Mouse (Mus musculus): ENCODE results near the gene Olfr680-ps1. TPM values are rescaled to one million over a fixed set of nuclear protein-coding genes. Genes with fewer than 3 reads are reported as not detected.

The Olfr680-ps1 gene
- not detected in 4 replicates for total RNA-seq (2023)

DNA sequence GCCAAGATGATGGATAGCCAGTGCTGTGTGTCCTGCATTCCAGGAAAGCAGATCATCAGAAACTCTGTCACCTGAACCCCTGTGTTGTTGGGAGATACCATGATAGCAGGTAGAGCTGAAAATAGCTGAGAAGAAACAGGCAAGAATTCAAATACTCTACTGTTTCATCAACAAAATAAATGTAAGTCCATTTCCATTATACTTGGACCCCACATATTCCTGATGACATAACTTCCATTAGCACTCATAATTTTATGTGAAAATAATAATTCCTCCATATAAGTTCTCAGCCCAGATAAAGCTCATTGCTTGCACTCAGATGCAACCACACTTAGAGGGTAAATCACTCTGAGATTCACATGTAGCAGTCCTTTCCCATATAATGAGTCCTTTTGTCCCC is at the start of gene Olfr680-ps1:
Gene Olfr680-ps1 (minus strand): TSS at position 101 of the 400 bp plus-strand sequence.

GRCm38 (mm10) chr7:105116536-105116935 is 23.9 kb upstream of the Olfr680-ps1 start, which contains the start of gene Olfr681:
Olfr681 (plus strand) TSS chr7:105116836.

DNA sequence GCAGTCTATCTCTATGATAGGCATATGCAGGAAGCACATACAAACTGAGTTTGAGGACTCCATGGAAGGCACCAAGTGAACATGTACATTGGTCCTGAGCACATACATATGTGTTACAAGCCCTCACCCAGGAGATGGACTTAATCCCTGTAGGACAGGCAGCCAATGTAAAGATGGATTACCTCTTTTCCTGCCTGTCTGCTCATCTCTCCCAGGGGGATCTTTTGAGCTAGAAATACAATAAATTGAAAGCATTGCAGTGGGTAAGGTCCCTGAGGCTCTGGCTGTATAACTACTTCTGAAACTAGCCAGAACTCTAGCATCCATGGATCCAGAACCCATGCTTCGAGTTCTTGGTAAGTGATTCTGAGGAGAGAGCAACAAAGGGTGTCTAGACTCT is 11.7 kb downstream of the Olfr680-ps1 start, which contains the start of gene Olfr679:
Gene Olfr679 (plus strand): TSS at position 301 of the 400 bp plus-strand sequence.

GRCm38 (mm10) chr7:105064175-105064574 is 28.4 kb downstream of the Olfr680-ps1 start, which contains the start of gene Olfr678:
Olfr678 (plus strand) TSS chr7:105064475.

Other genes with a start within 250 kb of the Olfr680-ps1 start
- gene Usp17la, start 235.8 kb downstream of the Olfr680-ps1 start, total RNA-seq (2023): not detected in 4 replicates
- not detected in 4 replicates for gene Olfr665, start 214.8 kb downstream of the Olfr680-ps1 start, total RNA-seq (2023)
- gene Olfr666, start 196.9 kb downstream of the Olfr680-ps1 start, total RNA-seq (2023): not detected in 4 replicates
- gene Olfr667, start 171.3 kb downstream of the Olfr680-ps1 start, total RNA-seq (2023): not detected in 4 replicates
- gene Olfr668, start 164.8 kb downstream of the Olfr680-ps1 start, total RNA-seq (2023): not detected in 4 replicates
- gene Olfr669, start 158.6 kb downstream of the Olfr680-ps1 start, total RNA-seq (2023): not detected in 4 replicates
- gene Olfr670, start 130.2 kb downstream of the Olfr680-ps1 start, total RNA-seq (2023): not detected in 4 replicates
- not detected in 4 replicates for gene Olfr671, start 113.7 kb downstream of the Olfr680-ps1 start, total RNA-seq (2023)
- gene Olfr672, start 90.8 kb downstream of the Olfr680-ps1 start, total RNA-seq (2023): not detected in 4 replicates
- not detected in 4 replicates for gene Olfr675, start 64.4 kb downstream of the Olfr680-ps1 start, total RNA-seq (2023)
- gene Olfr676, start 60.1 kb downstream of the Olfr680-ps1 start, total RNA-seq (2023): not detected in 4 replicates
- not detected in 4 replicates for gene Olfr677, start 41.4 kb downstream of the Olfr680-ps1 start, total RNA-seq (2023)
- gene Olfr678, start 28.3 kb downstream of the Olfr680-ps1 start, total RNA-seq (2023): not detected in 4 replicates
- not detected in 4 replicates for gene Olfr679, start 11.6 kb downstream of the Olfr680-ps1 start, total RNA-seq (2023)
- gene Olfr681, start 24.0 kb upstream of the Olfr680-ps1 start, total RNA-seq (2023): not detected in 4 replicates
- gene Olfr683, start 54.2 kb upstream of the Olfr680-ps1 start, total RNA-seq (2023): not detected in 4 replicates
- gene Olfr684, start 70.8 kb upstream of the Olfr680-ps1 start, total RNA-seq (2023): not detected in 4 replicates
- not detected in 4 replicates for gene Olfr685, start 93.2 kb upstream of the Olfr680-ps1 start, total RNA-seq (2023)
- not detected in 4 replicates for gene Olfr686, start 114.7 kb upstream of the Olfr680-ps1 start, total RNA-seq (2023)
- not detected in 4 replicates for gene Olfr688, start 195.3 kb upstream of the Olfr680-ps1 start, total RNA-seq (2023)
- not detected in 4 replicates for gene Olfr689, start 218.3 kb upstream of the Olfr680-ps1 start, total RNA-seq (2023)
- not detected in 4 replicates for gene Olfr690, start 241.3 kb upstream of the Olfr680-ps1 start, total RNA-seq (2023)
- gene Olfr691, start 249.5 kb upstream of the Olfr680-ps1 start, total RNA-seq (2023): not detected in 4 replicates

Data from B cell, adult 62 days (primary cell).